Mouse (Mus musculus) layer of hippocampus, postnatal 10 days (tissue): ENCODE measurements around the gene Zfand2a. TPM values are rescaled to one million over a fixed set of nuclear protein-coding genes. Genes with fewer than 3 reads are reported as not detected.
A peak's percentile ranks its signal among the peaks of the same experiment; 100 is the strongest.

Experiments used
- DNase-seq, 2 experiments: peaks; one replicate each; pipeline ENCODE4 v3.0.0; 2021; ENCODE audit warnings: low spot score in 2 of 2
- long read RNA-seq: library from polyadenylated mRNA; stranded (forward); transcript quantifications from one replicate; pipeline ENCODE4 v2.0.0, GENCODE M21; 2023
- total RNA-seq, 2 experiments: library from RNA; stranded (reverse); gene quantifications; 2 replicates each; pipeline ENCODE4 v1.2.3; 2021

Zfand2a gene
- total RNA-seq, result 10 to 100 TPM; 78.9 to 81.7 TPM
- long read RNA-seq, partial matches to known transcripts, result 2 of 10 reads
- long read RNA-seq, other reads (novel, unspliced or antisense), result 7 of 10 reads

DNA sequence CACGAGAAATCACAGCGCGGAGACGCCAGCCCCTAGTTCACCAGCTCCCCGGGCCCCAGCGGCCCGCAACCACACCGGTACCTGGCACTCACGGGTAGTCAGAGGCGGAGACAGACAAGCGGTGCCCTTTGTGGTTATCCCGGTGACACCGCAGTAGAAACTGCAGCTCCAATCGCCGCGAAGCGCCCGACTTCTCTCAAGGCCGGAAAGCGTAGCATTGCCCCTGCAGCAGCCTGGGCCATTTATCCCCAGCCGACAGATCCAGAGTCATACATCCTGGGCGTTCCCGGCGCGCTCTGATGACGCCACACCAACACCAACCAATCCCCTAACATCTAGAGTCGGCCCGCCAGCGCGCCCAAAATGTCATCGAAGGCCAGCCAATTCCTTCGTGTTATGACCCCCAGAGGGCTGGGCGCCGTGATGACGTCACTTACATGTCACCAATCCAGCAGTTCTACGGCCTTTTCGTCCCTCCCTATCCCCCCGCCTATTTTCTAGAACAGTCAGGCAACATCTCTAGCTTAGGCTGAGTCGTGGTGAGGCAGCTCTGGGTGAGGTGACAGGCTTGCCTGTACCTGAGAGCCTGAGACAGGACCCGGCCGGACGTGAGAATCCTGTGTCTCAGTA lies at the start of gene Zfand2a:
Zfand2a (minus strand) TSS at position 365 of the 630 bp plus-strand sequence.
- peak; percentile 99 for DNase-seq

DNA sequence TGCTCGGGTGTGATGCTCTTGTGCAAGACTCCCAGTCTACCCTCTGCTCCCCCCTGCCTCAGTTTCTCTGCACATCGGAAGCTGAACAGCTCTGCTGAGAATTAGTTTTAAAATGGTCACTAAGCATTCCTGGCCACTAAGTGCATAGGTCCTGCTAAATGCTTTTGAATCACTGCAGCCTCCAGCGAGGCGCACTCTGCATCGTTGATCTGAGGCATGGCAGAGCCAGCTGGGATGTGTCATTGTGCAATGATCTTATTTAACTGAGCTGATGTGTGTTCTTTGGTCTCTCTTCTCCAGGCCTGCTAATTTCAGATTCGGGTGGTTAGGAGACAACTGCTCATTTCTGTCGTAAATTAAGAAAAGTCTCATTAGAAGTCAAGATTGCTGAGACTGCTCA lies 44.5 kb upstream of the Zfand2a start:
- no peak for DNase-seq

DNA sequence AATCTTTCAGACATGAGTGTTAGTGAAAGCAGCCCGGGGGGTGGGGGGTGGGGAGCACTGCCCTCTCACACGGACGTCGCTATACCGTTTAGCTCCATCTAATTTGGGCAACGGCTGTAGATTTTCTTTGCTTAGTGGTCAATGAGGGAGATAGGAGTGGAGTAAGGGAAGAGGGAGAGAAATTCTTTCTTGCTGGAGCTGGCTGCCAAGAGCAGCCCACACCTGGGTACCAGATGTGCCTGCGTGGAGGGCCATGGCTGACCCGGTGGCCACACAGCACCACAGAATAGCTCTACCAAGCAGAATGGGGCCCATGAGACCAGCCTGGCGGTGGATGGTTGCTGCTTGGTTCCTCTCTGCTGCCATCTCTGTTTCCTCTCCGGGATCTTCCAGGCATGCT lies 37.6 kb upstream of the Zfand2a start:
- no peak for DNase-seq

DNA sequence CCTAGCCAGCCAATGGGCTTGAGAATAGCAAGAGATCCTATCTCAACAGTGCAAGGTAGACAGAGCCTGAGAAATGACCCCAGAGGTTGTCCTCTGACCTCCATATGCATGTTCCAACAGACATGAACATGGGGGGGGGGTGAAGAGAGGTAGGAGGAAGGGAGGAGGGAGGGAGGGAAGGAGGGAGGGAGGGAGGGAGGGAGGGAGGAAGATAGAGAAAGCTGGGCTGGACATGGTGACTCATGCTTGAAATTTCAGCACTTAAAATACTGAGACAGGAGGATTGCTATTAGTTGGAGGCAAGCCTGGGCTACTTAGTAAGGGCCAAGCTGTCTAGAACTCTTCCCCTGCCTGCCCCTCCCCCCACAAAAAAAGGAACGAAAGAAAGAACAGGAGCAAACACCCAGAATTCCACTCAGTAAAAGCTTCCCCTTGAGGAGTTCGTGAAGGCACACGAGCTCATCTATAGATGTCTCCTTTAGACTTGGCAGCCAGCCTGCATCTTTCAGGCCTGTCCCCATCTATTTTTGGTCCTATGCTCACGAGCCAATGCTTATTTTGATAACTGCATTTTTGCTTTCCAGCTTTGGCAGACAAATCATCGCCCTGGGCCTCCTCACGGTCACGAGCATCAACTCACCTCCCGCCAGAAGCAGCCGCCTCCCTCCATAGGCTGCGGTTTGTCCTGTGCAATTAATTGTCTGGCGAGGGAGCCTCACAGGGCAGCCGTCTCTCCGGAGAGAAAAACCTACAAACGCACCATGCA lies 35.9 kb upstream of the Zfand2a start:
- DNase-seq, result no peak

DNA sequence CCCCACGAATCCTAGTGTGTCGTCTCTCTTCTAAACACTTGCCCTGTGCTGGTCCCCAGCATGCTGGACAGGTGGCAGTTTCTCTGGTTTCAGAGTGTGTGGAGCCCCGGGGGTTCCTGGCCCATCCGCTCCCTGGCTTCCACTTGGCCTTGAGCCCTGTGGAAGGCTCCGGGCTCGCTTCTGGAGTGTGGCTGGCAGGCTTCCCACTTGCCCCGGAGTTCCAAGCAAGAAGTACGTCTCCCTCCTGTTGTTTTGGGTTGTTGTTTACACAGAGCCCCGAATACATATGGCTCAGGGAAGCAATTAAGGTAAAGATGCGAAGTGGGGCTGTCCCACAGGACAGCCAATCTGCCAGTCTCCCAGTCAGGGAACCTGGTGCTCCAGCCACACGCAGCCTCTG lies 31.9 kb upstream of the Zfand2a start:
- no peak for DNase-seq

DNA sequence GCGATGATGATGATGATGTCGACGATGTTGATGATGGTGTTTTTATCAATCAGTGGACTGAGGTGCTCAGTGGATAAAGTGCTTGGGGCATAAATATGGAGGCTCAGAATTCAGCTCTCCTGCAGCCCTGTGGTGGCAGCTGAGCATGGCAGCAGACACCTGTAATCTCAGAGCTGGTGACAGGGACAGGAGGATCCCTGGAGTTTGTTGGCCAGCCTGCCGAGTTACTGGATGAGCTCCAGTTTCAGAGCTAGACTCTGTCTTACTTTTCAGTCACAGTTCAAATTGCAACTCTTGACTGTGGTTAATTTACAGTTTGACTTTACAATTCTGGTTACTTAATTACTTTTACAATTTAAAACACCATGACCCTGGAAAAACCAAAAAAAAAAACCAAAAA lies 27.9 kb upstream of the Zfand2a start:
- DNase-seq, result no peak

DNA sequence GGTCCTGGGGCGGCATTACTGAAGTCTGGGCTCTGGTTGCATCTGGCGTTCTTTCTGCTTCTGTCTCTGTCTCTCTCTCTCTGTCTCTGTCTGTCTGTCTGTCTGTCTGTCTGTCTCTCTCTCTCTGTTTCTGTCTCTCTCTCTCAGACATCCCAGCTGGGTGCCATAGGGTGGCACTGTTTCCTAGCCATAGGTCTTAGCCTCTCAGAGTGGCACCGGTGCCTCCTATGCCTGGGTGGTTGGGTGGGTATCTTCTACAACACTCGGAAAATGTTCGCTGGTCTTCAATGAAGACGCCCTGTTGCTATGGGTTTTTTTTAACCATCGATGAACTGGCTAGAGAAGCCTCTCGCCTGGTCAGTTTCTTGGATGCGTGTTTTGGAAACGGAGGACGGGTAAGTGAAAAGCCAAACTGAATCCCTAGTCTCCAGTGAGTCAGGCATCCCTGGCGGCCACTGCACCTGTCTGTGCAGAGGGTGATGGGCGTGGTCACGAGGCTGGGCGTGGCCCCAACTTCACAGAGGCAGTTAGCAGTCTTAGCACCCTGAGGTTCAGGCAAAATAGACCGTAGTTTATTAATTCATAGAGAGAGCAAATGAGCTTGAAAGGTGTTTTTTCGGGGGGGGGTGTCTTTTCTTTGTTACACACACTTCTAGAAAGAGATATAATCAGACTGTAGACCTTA lies 26.5 kb upstream of the Zfand2a start:
- no peak for DNase-seq

DNA sequence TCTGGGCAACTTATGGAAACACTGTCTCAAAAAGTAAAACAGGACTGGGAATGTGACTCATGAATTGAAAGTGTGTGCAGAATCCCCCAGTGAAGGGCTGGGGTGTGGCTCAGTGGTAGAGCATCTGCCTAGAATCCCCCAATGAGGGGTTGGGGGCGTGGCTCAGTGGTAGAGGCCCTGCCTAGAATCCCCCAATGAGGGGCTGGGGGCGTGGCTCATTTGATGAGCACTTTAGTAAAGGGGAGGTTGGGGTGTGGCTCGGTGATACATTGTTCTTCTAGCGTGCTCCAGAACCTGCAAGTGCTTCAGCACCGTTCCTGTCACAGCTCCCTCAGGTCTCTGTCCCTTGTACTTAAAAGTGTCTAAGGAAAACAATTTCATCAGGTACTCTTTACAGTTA lies 21.9 kb upstream of the Zfand2a start:
- DNase-seq, result no peak

DNA sequence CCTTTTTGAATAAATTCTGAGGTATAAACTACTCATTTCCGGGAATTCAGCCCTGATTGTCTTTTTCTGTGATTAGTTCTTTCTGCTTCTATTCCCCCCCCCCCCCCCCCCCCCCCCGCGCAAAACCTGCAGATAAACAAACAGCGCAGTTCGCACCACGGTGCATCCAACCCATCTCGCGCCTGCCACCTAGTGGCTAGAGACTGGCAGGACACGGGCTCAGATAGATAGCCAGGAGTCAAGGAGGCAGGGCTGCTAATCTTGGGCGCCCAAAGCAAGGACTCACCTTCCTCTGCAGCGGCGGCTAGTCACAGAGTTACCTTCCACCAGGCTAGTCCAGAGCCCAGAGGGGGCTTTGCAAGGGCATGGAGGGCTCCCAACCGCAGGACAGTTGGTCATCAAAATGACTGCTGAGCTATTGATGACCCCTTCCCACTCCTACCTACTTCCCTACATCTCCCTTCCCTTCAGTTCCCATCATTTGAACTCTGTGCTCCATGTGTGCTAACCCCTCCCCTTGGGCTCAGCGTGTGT lies 20.8 kb upstream of the Zfand2a start:
- peak; percentile 80 to 87 for DNase-seq

DNA sequence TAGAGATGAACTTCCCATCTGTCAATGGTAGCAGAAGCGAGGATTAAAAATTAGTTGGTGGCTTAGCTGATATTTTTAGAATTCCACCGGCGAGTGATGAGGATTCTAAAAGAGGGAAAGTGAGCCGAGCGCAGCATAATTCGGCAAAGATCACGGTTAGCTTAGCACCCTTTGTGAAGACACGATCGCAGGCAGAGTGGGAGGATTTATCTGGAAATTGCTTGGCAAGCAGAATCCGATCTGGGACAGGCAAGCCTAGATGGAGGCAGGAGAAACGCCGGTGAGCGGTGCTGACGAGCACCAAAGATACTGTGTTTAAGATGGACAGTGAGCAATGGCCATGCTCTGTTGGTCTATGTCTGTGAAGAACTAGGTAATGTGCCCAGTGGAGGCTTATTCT lies 17.9 kb upstream of the Zfand2a start:
- DNase-seq, result no peak

DNA sequence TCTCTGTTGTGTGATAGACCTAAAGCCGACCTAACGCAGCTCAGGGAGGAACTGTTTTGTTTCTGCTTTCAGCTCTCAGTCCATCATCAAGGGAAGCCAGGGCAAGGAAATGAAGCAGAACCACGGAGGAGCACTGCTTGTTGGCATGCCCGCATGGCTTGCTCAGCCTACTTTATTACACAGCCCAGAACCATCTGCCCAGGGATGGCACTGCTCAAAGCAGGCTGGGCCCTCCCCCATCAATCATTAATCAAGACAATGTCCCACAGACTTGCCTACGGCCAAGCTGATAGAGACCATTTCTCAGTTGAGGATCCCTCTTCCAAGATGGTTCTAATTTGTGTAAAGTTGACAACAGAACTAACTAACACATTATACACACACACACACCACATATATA lies 14.4 kb upstream of the Zfand2a start:
- DNase-seq, result no peak

DNA sequence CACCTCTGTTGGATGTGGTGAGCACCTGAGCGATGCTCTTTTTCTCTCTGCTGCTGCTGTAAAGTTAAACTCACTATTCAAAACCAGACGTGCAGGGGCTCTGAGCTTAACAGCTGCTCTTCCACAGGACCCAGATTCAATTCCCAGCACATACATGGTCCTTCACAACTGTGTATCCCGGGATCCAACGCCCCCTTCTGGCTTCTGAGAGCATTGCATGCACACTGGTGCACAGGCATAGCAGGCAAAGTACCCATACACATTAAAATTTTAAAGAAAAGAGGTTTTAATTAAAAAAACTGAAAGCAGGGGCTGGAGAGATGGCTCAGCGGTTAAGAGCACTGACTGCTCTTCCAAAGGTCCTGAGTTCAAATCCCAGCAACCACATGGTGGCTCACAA lies 12.6 kb upstream of the Zfand2a start:
- DNase-seq, result no peak

DNA sequence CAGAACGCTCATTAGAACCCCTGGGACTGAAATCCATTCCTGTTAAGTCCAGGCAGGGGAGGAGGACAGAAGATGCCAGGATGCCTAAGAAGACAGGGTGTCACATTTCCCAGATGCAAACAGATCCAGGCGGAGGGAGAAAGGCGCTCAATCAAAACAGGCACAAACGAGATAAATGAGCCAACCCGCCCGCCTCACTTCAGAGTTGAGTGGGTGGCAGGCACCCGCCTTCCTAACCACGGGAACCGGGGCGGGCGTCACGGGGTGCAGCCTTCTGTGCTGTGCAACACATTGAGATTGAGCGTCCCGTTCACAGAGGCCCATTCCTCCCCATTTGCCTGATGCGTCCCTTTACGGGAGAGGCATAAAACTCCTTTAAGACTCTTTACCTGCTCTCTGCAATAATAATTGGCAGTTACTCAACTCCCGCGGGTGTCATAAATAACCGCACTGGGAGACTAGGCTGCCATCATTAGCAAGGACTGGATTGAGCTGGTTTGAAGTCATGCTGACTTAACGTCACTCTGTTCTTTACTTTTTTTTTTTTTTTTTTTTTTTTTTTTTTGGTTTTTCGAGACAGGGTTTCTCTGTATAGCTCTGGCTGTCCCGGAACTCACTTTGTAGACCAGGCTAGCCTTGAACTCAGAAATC lies 10.8 kb upstream of the Zfand2a start:
- peak; percentile 29 to 41 for DNase-seq

DNA sequence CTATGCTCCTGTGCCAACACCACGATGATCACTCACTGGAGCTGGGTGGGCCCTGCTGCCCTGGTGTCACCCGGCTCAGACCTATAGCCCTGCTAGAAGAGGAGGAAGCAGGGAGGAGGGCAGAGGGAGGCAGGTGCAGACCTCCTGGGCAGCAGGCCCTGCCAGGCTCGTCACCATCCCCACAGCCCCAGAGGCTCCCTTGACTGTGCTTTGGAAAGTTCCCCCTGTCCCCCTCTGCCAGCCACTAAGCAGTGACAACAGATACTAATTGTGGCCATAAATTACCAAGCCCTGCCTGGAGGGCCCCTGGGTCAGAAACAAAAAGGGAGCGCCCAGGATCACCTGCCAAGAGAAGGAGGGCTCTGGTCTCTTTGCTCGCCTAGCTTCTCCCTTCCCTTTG lies 9.3 kb upstream of the Zfand2a start:
- no peak for DNase-seq

DNA sequence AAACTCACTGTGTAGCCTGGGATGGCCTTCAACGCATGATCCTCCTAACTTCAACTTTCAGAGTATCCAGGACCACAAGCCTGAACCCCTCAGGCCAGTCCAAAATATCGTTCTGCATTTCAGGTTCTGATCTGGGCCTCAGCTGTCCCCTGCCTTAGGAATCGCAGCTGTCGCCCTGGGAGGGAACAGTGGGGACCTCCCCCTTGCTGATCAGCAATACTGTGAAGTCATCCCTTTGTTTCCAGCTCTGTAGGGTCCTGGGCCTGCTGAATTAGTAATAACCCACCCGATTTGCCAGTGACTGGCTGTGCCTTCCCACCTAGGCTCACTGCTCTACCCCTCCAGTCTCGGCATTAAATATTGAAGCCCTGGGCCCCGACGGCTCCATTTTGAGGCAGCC lies 7.0 kb upstream of the Zfand2a start:
- no peak for DNase-seq

DNA sequence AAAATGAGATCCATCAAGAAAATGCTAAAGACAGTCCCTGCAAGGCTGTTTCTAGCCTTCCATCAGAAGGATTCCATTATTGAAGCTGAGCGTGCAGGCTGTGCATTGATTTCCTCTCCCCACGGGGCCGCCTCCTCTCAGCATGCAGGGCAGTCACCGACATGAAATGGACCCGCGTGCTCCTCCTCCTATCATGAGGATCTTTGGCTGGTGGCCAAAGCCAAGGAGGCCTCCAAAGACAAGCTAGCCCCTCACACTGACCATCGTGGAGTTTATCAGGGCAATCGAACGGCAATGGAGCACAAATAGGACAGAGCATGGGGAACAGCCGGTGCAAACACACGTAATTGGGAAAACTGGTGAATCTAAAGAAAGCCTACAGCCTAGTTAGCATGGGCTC lies 5.8 kb upstream of the Zfand2a start:
- DNase-seq, result no peak

DNA sequence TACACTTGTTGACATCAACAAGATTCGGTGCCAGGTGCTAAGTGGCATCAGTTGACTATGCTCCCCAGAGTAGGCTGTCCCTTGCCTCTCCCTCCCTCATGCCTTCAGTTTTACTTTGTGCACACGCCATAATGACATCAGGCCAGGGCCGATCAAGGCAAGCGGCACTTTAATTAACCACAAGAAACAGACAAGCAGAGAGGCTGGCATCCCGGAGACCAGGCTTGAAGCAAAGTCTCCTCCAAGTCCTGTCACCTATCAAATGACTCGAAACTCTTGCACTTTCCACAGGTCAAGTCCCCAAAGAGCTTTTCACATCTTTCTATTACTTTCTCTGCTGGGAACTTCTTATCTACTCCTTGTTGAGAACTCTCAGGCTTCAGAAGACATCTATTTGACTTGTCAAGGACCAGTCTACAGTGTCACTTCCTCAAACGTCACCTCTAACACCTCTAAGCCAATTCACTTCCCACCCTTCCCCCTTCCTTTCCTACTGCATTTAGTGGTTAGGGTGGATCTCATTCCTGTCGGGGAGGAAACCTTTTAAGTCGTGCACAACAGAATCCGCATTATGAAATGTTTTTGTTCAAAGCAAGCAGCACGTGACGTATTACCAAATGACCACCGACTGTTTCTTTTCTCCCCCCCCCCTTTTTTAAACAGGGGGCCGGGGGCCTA lies 1.0 kb downstream of the Zfand2a start:
- no peak for DNase-seq

DNA sequence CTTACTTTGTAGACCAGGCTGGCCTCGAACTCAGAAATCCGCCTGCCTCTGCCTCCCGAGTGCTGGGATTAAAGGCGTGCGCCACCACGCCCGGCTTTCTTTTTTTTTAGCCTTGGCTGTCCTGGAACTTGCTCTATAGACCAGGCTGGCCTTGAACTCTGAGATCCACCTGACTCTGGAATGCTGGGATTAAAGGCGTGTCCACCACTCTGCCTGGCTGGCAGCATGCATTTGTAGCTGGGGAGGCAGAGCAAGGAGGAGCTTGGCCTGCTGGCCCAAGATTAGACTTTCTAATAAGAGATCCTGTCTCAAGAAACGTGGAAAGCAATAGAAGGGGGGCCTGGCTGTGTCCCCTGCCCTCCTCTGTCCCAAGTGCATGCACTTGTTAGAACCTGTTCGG lies 3.9 kb downstream of the Zfand2a start:
- DNase-seq, result no peak

DNA sequence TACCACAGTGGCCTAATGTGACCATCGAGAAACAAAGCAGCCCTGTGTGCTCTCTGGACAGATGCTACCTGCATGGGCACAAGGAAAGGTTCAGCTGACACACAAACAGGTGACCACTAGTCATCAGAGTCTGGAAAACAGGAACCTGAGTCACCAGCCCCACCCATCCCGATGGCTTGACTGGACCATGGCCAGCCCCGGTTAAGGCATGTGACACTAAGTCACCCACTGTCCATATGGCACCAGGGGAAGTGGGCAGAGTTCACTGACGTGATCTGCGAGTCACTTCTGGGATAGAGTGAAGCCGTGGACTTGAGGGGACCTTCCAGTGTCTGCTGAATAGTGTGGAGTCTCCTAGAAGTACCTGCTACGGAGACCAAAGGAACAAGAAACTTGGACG lies 5.3 kb downstream of the Zfand2a start:
- DNase-seq, result no peak

DNA sequence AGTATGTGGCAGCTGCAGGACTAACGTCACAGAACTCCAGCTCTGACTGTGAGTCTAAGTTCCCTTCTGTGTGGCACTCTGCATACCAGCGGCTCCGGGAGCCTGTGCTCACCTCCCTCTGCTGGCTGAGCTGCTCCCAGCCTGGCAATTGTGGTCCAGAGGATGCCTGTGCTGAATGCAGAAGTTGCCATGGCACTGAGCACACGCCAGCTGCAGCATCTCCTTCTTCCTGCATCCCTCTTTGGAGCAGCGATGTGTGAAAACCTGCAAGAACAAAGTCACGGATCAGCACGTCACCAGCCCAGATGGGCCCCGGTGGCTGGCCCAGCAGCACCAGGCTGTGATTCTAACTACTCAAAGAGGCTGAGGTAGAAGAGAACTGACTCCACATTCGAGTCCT lies 9.6 kb downstream of the Zfand2a start:
- DNase-seq, result no peak

DNA sequence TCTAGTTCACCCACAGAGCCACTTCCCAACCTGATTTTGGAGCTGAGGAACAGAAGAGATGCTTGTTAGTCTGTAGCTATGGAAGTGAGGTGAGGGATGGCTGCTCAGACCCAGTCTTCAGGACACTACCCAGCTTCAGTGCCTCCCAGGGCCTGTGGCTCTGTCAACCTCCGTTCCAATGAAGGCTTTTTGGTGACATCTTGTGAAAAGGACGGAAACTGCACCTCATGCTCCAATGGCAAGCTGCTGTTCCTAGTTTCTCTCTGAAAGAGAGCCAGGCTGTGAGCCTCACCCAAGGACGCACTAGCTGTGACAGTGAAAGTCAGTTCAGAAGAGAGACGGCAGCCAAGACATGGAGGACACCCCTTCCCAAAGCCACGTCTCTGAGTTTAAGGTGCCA lies 16.4 kb downstream of the Zfand2a start:
- peak; percentile 49 to 61 for DNase-seq
